Mouse (Mus musculus): ENCODE measurements around the gene Odf3l1. TPM values are rescaled to one million over a fixed set of nuclear protein-coding genes. Genes with fewer than 3 reads are reported as not detected.
A peak's percentile ranks its signal among the peaks of the same experiment; 100 is the strongest.

Gene Odf3l1
- polyA plus RNA-seq, 1 experiment from 2014 or later: not detected

DNA sequence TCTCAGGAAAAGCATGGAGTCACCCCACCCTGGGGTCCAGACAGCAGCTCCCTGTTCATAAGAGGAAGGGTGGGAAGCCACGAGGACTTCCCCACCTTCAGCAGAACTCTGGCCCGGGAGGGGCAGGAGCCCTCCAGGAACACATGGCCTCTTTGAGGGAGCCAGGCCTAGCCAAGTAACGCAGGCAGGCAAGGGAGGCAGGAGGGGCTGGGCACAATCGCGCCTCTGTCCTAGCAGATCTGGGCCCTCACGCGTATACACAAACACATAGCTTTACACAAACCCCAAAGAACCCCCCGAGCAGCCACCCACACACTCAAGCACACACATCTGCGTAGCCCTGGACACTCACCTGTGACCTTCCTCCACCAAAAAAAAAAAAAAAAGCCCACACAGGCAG is 16.3 kb upstream of the Odf3l1 start:
- Histone ChIP-seq H3K36me3 (no peaks in the 10 kb centered on the region), H3K4me1 (replicated peaks) (peaks cover 23% of the 10 kb centered on the region), H3K27me3 (no peaks in the 10 kb centered on the region), H3K4me3 (no peak overlapping the region), H3K4me2 (no peak overlapping the region), H3K9me3 (no peaks in the 10 kb centered on the region), H3K9ac (0 out of 2 replicates have a peak overlapping the region, but pooled peaks have one; percentile 13), H3K27ac (no peak overlapping the region)
- 61% methylated on average over 9 of the region's 9 CpGs for WGBS
- ATAC-seq (ENCODE audit: low FRiP score): no peak

DNA sequence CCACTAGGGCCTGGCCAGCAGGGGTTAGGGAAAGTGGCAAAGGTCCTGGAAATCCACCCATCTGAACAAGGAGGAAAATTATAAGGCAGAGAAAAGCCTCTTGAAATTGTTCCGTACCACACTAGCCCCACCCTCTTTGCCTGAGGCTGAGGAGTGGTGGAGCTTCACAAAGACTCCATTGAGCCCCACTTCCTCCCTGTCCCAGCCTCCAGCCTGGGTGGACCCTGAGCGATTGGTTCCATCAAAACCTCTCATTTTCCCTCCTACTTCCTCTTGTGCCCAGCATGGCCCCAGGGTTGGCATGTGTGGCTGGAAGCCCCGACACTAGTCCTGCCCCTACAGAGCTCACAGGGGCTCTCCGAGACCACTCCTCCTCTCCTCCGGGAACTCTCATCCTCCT is 12.8 kb upstream of the Odf3l1 start:
- Histone ChIP-seq H3K9ac (no peak overlapping the region), H3K27ac (peak overlapping the region; percentile 35; the same call in 1 of the 2 replicates), H3K4me1 (replicated peaks) (peaks cover 18% of the 10 kb centered on the region), H3K27me3 (no peaks in the 10 kb centered on the region), H3K4me3 (no peak overlapping the region), H3K4me2 (no peak overlapping the region), H3K9me3 (no peaks in the 10 kb centered on the region), H3K36me3 (no peaks in the 10 kb centered on the region)
- no peak for ATAC-seq (ENCODE audit: low FRiP score)
- WGBS: 79% methylated on average over 5 of the region's 5 CpGs

DNA sequence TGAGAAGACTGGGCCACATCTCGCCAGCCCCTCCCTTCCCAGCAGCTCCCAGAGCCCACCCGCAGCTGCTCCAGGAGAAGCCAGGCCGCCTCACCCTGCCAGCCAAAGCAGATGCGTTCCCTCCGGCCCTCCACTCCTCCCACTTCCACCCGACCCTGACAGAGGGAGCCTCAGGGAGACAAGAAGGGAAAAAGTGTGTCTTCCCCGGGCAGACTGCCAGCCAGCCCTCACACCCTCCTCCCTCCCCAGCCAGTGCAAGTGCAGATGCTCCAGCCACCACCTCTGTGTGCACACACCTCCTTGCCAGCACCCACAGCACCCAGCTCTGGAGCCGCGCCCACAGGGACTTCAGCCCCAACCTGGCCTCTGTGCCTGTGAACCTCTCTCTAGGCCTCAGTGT is 12.3 kb upstream of the Odf3l1 start:
- H3K27me3 ChIP-seq: no peaks in the 10 kb centered on the region
- no peaks in the 10 kb centered on the region for H3K36me3 ChIP-seq
- no peaks in the 10 kb centered on the region for H3K9me3 ChIP-seq
- peaks cover 13% of the 10 kb centered on the region for H3K4me1 ChIP-seq (replicated peaks)
- no peak overlapping the region for H3K9ac ChIP-seq
- H3K4me2 ChIP-seq: no peak overlapping the region
- no peak for ATAC-seq (ENCODE audit: low FRiP score)
- no peak overlapping the region for H3K4me3 ChIP-seq
- 47% methylated on average over 9 of the region's 9 CpGs for WGBS
- peak overlapping the region; percentile 35; the same call in 1 of the 2 replicates for H3K27ac ChIP-seq

- H3K27ac ChIP-seq: no peak overlapping the region
- no peak for ATAC-seq (ENCODE audit: low FRiP score)
- H3K4me3 ChIP-seq: no peak overlapping the region
- no peaks in the 10 kb centered on the region for H3K36me3 ChIP-seq
- peaks cover 35% of the 10 kb centered on the region for H3K4me1 ChIP-seq (replicated peaks)
- no peaks in the 10 kb centered on the region for H3K9me3 ChIP-seq
- no peaks in the 10 kb centered on the region for H3K27me3 ChIP-seq
- WGBS: 74% methylated on average over 1 of the region's 1 CpGs
- no peak overlapping the region for H3K9ac ChIP-seq
- no peak overlapping the region for H3K4me2 ChIP-seq
Measured at GRCm38 (mm10) chr9:56873097-56873496, 8.6 kb upstream of the Odf3l1 start.

DNA sequence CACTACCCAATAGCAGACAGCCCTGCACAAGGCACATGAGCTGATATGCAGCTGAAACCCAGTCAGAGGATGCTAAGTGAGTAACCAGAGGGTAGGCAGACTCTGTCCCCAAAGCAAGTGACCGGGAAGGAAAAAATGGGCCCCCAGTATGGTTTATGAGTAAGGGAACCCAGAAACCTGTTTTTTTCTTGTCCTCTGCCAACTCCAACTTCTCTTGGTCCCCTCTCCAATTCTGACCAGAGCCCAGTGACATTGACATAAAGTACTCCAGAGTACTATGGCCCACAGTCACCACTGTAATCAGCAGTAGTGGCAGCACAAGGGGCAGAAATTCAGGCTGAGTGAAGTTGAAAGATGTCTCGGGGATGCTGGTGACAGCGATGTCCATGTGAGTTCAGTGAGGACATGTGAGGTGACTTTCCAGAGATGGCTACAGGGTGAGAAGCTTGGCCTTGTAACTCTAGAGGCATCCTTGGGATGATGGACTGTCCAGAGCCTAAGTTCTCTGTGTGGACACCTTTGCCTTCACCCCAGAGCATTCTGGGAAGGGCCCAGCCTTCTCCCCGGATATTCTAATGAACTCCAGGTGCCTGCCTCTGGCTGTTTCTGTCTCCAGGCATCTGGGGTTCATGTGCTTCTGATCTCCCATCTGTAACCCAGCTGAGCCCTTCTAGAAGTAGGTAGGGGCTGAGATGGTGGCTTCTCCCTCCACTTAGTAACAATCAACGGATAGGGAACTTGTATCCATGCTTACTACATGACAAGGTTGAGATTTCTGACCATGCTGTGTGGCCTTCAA is 7.8 kb upstream of the Odf3l1 start:
- no peaks in the 10 kb centered on the region for H3K27me3 ChIP-seq
- H3K4me1 ChIP-seq (replicated peaks): peaks cover 41% of the 10 kb centered on the region
- H3K9ac ChIP-seq: no peak overlapping the region
- WGBS: 87% methylated on average over 5 of the region's 5 CpGs
- H3K36me3 ChIP-seq: no peaks in the 10 kb centered on the region
- ATAC-seq (ENCODE audit: low FRiP score): no peak
- H3K4me3 ChIP-seq: no peak overlapping the region
- no peak overlapping the region for H3K4me2 ChIP-seq
- H3K27ac ChIP-seq: no peak overlapping the region
- no peaks in the 10 kb centered on the region for H3K9me3 ChIP-seq

DNA sequence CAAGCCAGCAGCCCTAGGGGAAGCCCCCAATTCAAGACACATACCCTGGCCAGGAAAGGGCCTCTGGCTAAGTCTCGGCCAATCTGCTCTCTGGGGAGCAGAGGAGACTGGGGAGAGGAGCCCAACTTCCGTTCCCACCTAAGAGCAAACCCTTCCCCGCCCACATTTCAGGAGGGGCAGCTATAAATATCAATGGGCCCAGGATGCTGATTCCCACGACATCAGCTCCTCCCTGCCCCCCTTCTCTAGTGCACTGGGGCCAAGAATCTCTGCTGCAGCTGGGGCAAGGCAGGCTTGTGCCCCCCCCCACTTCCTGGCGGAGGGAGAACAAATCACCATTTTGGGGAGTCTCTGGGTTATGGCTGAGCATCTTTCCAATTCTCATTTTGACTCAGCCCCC is 6.7 kb upstream of the Odf3l1 start:
- Histone ChIP-seq H3K27me3 (peaks cover 4% of the 10 kb centered on the region), H3K9me3 (no peaks in the 10 kb centered on the region), H3K36me3 (no peaks in the 10 kb centered on the region), H3K4me1 (replicated peaks) (peaks cover 31% of the 10 kb centered on the region), H3K4me2 (no peak overlapping the region), H3K27ac (no peak overlapping the region), H3K9ac (no peak overlapping the region), H3K4me3 (no peak overlapping the region)
- no peak for ATAC-seq (ENCODE audit: low FRiP score)
- 51% methylated on average over 5 of the region's 5 CpGs for WGBS

- Histone ChIP-seq H3K27me3 (peaks cover 8% of the 10 kb centered on the region), H3K9ac (no peak overlapping the region), H3K4me2 (no peak overlapping the region), H3K27ac (no peak overlapping the region), H3K4me3 (no peak overlapping the region), H3K4me1 (replicated peaks) (peaks cover 31% of the 10 kb centered on the region), H3K9me3 (no peaks in the 10 kb centered on the region), H3K36me3 (no peaks in the 10 kb centered on the region)
- WGBS: 74% methylated on average over 10 of the region's 10 CpGs
- ATAC-seq (ENCODE audit: low FRiP score): no peak
Measured at GRCm38 (mm10) chr9:56870778-56871177, 6.3 kb upstream of the Odf3l1 start.

- H3K9ac ChIP-seq: no peak overlapping the region
- peaks cover 21% of the 10 kb centered on the region for H3K27me3 ChIP-seq
- H3K27ac ChIP-seq: no peak overlapping the region
- H3K4me1 ChIP-seq (replicated peaks): peaks cover 37% of the 10 kb centered on the region
- no peak overlapping the region for H3K4me3 ChIP-seq
- no peaks in the 10 kb centered on the region for H3K9me3 ChIP-seq
- ATAC-seq (ENCODE audit: low FRiP score): no peak
- no peak overlapping the region for H3K4me2 ChIP-seq
- H3K36me3 ChIP-seq: no peaks in the 10 kb centered on the region
- WGBS: 81% methylated on average over 13 of the region's 13 CpGs
Measured at GRCm38 (mm10) chr9:56869552-56869951, 5.1 kb upstream of the Odf3l1 start.

GRCm38 (mm10) chr9:56868292-56868691 is 3.8 kb upstream of the Odf3l1 start:
- Histone ChIP-seq H3K27me3 (peaks cover 33% of the 10 kb centered on the region), H3K4me3 (no peak overlapping the region), H3K9me3 (no peaks in the 10 kb centered on the region), H3K36me3 (no peaks in the 10 kb centered on the region), H3K9ac (peak overlapping the region; percentile 43; the same call in 1 of the 2 replicates), H3K27ac (peak overlapping the region; percentile 73), H3K4me1 (replicated peaks) (peaks cover 42% of the 10 kb centered on the region), H3K4me2 (no peak overlapping the region)
- WGBS: 40% methylated on average over 6 of the region's 6 CpGs
- ATAC-seq (ENCODE audit: low FRiP score): peak; percentile 90

- Histone ChIP-seq H3K27me3 (peaks cover 40% of the 10 kb centered on the region), H3K27ac (no peak overlapping the region), H3K4me3 (peak overlapping the region; percentile 26; the same call in 1 of the 2 replicates), H3K4me1 (replicated peaks) (peaks cover 39% of the 10 kb centered on the region), H3K9me3 (no peaks in the 10 kb centered on the region), H3K4me2 (no peak overlapping the region), H3K9ac (no peak overlapping the region), H3K36me3 (no peaks in the 10 kb centered on the region)
- 77% methylated on average over 5 of the region's 5 CpGs for WGBS
- ATAC-seq (ENCODE audit: low FRiP score): no peak
Measured at GRCm38 (mm10) chr9:56866430-56866829, 2.0 kb upstream of the Odf3l1 start.

DNA sequence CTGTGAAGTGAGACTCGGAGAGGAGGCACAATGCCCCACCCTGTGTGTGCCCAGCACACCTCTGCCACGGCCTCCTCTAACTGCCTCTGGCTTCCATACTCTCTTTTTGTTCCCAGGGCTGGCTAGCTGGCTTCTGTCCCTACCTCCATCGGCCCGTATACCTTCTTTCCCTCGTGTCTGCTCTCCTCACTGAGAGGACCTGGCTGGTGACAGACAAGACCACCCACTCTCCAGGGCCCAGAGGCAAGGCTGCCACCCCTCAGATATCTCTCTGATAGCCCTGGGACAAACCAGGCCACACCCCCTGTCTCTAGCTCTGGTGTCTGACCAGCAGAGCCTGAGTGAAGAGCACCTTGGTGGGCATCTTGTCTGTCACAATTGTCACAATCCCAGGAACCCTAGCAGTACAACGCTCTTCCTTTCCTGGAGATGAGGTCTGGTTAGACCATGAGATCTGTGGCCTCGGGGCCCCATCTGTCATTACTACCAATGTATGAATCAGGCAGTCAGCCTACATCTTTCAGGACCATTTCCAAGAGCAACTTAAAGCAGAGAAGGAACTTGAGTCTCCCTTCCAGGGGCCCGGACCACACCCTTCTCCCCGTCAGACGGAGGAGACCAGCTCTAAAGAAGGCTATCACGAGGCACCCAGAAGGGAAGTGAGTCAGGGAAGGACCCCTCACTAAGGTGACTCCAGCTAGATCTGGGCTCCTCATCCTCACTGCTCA is 1.4 kb upstream of the Odf3l1 start:
- peaks cover 40% of the 10 kb centered on the region for H3K27me3 ChIP-seq
- no peak for ATAC-seq (ENCODE audit: low FRiP score)
- peaks cover 34% of the 10 kb centered on the region for H3K4me1 ChIP-seq (replicated peaks)
- H3K4me3 ChIP-seq: peak overlapping the region; percentile 26; the same call in 1 of the 2 replicates
- peak overlapping the region; percentile 47; the same call in 1 of the 2 replicates for H3K4me2 ChIP-seq
- no peaks in the 10 kb centered on the region for H3K36me3 ChIP-seq
- WGBS: 76% methylated on average over 11 of the region's 11 CpGs
- no peaks in the 10 kb centered on the region for H3K9me3 ChIP-seq
- no peak overlapping the region for H3K27ac ChIP-seq
- no peak overlapping the region for H3K9ac ChIP-seq

GRCm38 (mm10) chr9:56864832-56865231 is 353 bp upstream of the Odf3l1 start, which contains the start of gene Cspg4:
Cspg4 (plus strand) TSS chr9:56865033.
- peak within 1 kb of the TSS; percentile 49 for H3K9ac ChIP-seq
- H3K9me3 ChIP-seq: no peaks in the 10 kb centered on the region
- H3K27me3 ChIP-seq: peaks cover 40% of the 10 kb centered on the region
- H3K27ac ChIP-seq: no peak within 1 kb of the TSS
- H3K4me3 ChIP-seq: peak within 1 kb of the TSS; percentile 26
- WGBS: 3% methylated on average over 24 of the region's 24 CpGs
- ATAC-seq (ENCODE audit: low FRiP score): no peak
- peaks cover 38% of the 10 kb centered on the region for H3K4me1 ChIP-seq (replicated peaks)
- no peaks in the 10 kb centered on the region for H3K36me3 ChIP-seq
- H3K4me2 ChIP-seq: peak within 1 kb of the TSS; percentile 47

All from hindbrain, embryonic 13.5 days (tissue).